Mouse (Mus musculus): ENCODE data around the gene Unc5cl.

GRCm38 (mm10) chr17:48467395-48468231, 12.9 kb downstream of the Unc5cl start:
- TF ChIP-seq USF1 (IDR thresholded peaks at IDR 0.05; ENCODE audit: low read depth) = no peak
- TF ChIP-seq MAX (IDR thresholded peaks at IDR 0.05; ENCODE audit: low read depth) = no peak
- no peak for TF ChIP-seq REST (IDR thresholded peaks at IDR 0.05; ENCODE audit: insufficient read depth, insufficient read length)
- TF ChIP-seq POLR2A (IDR thresholded peaks at IDR 0.05; ENCODE audit: insufficient read length, low read depth) = no peak
- no peak for TF ChIP-seq E2F4 (IDR thresholded peaks at IDR 0.05; ENCODE audit: insufficient read depth)
- no peak for TF ChIP-seq POLR2AphosphoS2 (IDR thresholded peaks at IDR 0.05; ENCODE audit: insufficient read length, low read depth)
- no peak for TF ChIP-seq CEBPB (IDR thresholded peaks at IDR 0.05; ENCODE audit: insufficient read depth, poor library complexity, severe bottlenecking)
- no peak for TF ChIP-seq MYOD1 (IDR thresholded peaks at IDR 0.05; ENCODE audit: control insufficient read depth in 1 of 3, insufficient read length in 2 of 3, low read depth in 2 of 3)
- TF ChIP-seq MYOG (IDR thresholded peaks at IDR 0.05; ENCODE audit: control insufficient read depth in 1 of 3, insufficient read depth in 1 of 3, insufficient read length in 2 of 3, low read depth in 2 of 3) = no peak
- TF ChIP-seq TCF12 (IDR thresholded peaks at IDR 0.05; ENCODE audit: insufficient read depth, poor library complexity, severe bottlenecking) = no peak
- TF ChIP-seq SRF (IDR thresholded peaks at IDR 0.05; ENCODE audit: control insufficient read depth, insufficient read length, low read depth) = no peak

Data from myocyte (in vitro differentiated cells).